7 mouse cellular contexts compared by ENCODE assay signal in genomic region chr6:91440474-91441144, GRCm38 (mm10). TPM values are rescaled to one million over a fixed set of nuclear protein-coding genes. Genes with fewer than 3 reads are reported as not detected.
DNase-seq lines count a peak whose midpoint lies in the region; ATAC-seq and TF ChIP-seq lines count a peak whose summit lies in the region.

No protein-coding gene starts in this region.

- H3K4me1 ChIP-seq in embryonic facial prominence, embryonic 10.5 days, result peaks cover 7% of the 10 kb centered on the region
- no peaks in the 10 kb centered on the region for H3K4me1 ChIP-seq in intestine, postnatal 0 days (replicated peaks; ENCODE audit: control insufficient read depth, insufficient read depth, low read length)
- peaks cover 8% of the 10 kb centered on the region for H3K4me1 ChIP-seq in midbrain, embryonic 12.5 days
- H3K4me1 ChIP-seq in small intestine, adult 2 months (ENCODE audit: control insufficient read depth, insufficient read depth, insufficient read length, low read length), result peaks cover 5% of the 10 kb centered on the region; the same call in 1 of the 2 replicates

- no peak for TF ChIP-seq CTCF in intestine, postnatal 0 days (IDR thresholded peaks at IDR 0.05; ENCODE audit: low read depth)
- TF ChIP-seq CTCF in small intestine, adult 2 months (IDR thresholded peaks at IDR 0.05; ENCODE audit: extremely low read depth, insufficient read length, insufficient replicate concordance, low read depth, low read length), result no peak

- peak overlapping the region; percentile 58 for H3K9ac ChIP-seq in intestine, postnatal 0 days (ENCODE audit: low read depth, low read length)
- peak overlapping the region; percentile 77 for H3K9ac ChIP-seq in midbrain, embryonic 12.5 days (replicated peaks)

- no peaks in the 10 kb centered on the region for H3K9me3 ChIP-seq in embryonic facial prominence, embryonic 10.5 days
- H3K9me3 ChIP-seq in intestine, postnatal 0 days (ENCODE audit: control insufficient read depth), result no peaks in the 10 kb centered on the region
- no peaks in the 10 kb centered on the region for H3K9me3 ChIP-seq in midbrain, embryonic 12.5 days

- no peaks in the 10 kb centered on the region for H3K36me3 ChIP-seq in embryonic facial prominence, embryonic 10.5 days (replicated peaks)
- no peaks in the 10 kb centered on the region for H3K36me3 ChIP-seq in intestine, postnatal 0 days (ENCODE audit: control insufficient read depth, insufficient read depth)
- no peaks in the 10 kb centered on the region for H3K36me3 ChIP-seq in midbrain, embryonic 12.5 days
- no peaks in the 10 kb centered on the region for H3K36me3 ChIP-seq in small intestine, adult 2 months (ENCODE audit: control insufficient read depth, insufficient read depth, low read length)

- DNase-seq in adrenal gland, postnatal 10 days, result peak; percentile 97
- DNase-seq in embryonic facial prominence, embryonic 10.5 days (ENCODE audit: low spot score), result peak; percentile 95
- DNase-seq in gonadal fat pad, adult 2 months (ENCODE audit: low read depth), result peak; percentile 44
- DNase-seq in left cerebral cortex, postnatal 4 days, result peak; percentile 96

- ATAC-seq in intestine, postnatal 0 days, result peak; percentile 98
- peak; percentile 94 for ATAC-seq in midbrain, embryonic 12.5 days (ENCODE audit: low FRiP score, low read depth)

- intact Hi-C loops in left cerebral cortex, postnatal 4 days (cut with DNase I), result no loop called here

- H3K27me3 ChIP-seq in embryonic facial prominence, embryonic 10.5 days (replicated peaks; ENCODE audit: low read depth, poor library complexity, severe bottlenecking), result 0 out of 2 replicates have a peak, but pooled peaks cover 5% of the 10 kb centered on the region
- H3K27me3 ChIP-seq in intestine, postnatal 0 days (replicated peaks; ENCODE audit: control insufficient read depth, insufficient read depth, low read length), result peaks cover 9% of the 10 kb centered on the region; the same call in 1 of the 2 replicates
- peaks cover 26% of the 10 kb centered on the region for H3K27me3 ChIP-seq in midbrain, embryonic 12.5 days
- no peaks in the 10 kb centered on the region; the same call in 1 of the 2 replicates for H3K27me3 ChIP-seq in small intestine, adult 2 months (ENCODE audit: control insufficient read depth, insufficient read depth, low read length)

- peak overlapping the region; percentile 68 for H3K4me3 ChIP-seq in embryonic facial prominence, embryonic 10.5 days
- H3K4me3 ChIP-seq in intestine, postnatal 0 days (ENCODE audit: low read depth, low read length), result peak overlapping the region; percentile 62
- peak overlapping the region; percentile 65 for H3K4me3 ChIP-seq in midbrain, embryonic 12.5 days
- H3K4me3 ChIP-seq in small intestine, adult 2 months (ENCODE audit: low read depth, low read length), result peak overlapping the region; percentile 70

- H3K27ac ChIP-seq in embryonic facial prominence, embryonic 10.5 days (replicated peaks), result peak overlapping the region; percentile 84
- peak overlapping the region; percentile 83 for H3K27ac ChIP-seq in intestine, postnatal 0 days (ENCODE audit: low read depth, low read length)
- peak overlapping the region; percentile 27 for H3K27ac ChIP-seq in midbrain, embryonic 12.5 days (replicated peaks)
- H3K27ac ChIP-seq in small intestine, adult 2 months (ENCODE audit: insufficient read depth, low read depth, low read length), result peak overlapping the region; percentile 63; the same call in 1 of the 2 replicates

- 3% methylated on average over 30 of the region's 30 CpGs for WGBS in embryonic facial prominence, embryonic 10.5 days
- WGBS in intestine, postnatal 0 days, result 2% methylated on average over 30 of the region's 30 CpGs
- 2% methylated on average over 30 of the region's 30 CpGs for WGBS in midbrain, embryonic 12.5 days
- WGBS in small intestine, adult 2 months, result 2% methylated on average over 30 of the region's 30 CpGs

- H3K4me2 ChIP-seq in intestine, postnatal 0 days (replicated peaks; ENCODE audit: low read depth), result peak overlapping the region; percentile 76
- H3K4me2 ChIP-seq in midbrain, embryonic 12.5 days (replicated peaks), result peak overlapping the region; percentile 95

- peak; percentile 68; the same call in 1 of the 2 replicates for TF ChIP-seq POLR2A in small intestine, adult 2 months (IDR thresholded peaks at IDR 0.05; ENCODE audit: low read depth, low read length)

RNA-seq across cellular contexts. Expression of gene Wnt7a, which starts 29.4 kb away (rescaled TPM):
- total RNA-seq in adrenal gland, postnatal 10 days (2021), result not detected
- 1.2 and 5.4 TPM in 2 replicates for polyA plus RNA-seq in embryonic facial prominence, embryonic 10.5 days (2016; fragmentation: Nextera tagmentation; extraction: Ambion mirVana)
- not detected in 2 replicates for polyA plus RNA-seq in gonadal fat pad, adult 2 months (2012; rRNA removed)
- polyA plus RNA-seq in intestine, postnatal 0 days (2015; fragmentation: Nextera tagmentation; extraction: Ambion mirVana), result not detected in 2 replicates
- 10 to 100 TPM; 18.1 to 21.7 TPM for total RNA-seq in left cerebral cortex, postnatal 4 days (2021)
- 10.3 and 16.4 TPM in 2 replicates for polyA plus RNA-seq in midbrain, embryonic 12.5 days (2016; fragmentation: Nextera tagmentation; extraction: Ambion mirVana)
- not detected in 2 replicates for polyA plus RNA-seq in small intestine, adult 2 months (2012; rRNA removed)

RNA-seq across cellular contexts. Expression of gene Chchd4, which starts 32.7 kb away (rescaled TPM):
- total RNA-seq in adrenal gland, postnatal 10 days (2021), result 10 to 100 TPM; 15.7 to 16.4 TPM
- 35.3 and 38.2 TPM in 2 replicates for polyA plus RNA-seq in embryonic facial prominence, embryonic 10.5 days (2016; fragmentation: Nextera tagmentation; extraction: Ambion mirVana)
- 5.8 and 6.0 TPM in 2 replicates for polyA plus RNA-seq in gonadal fat pad, adult 2 months (2012; rRNA removed)
- 25.5 and 27.0 TPM in 2 replicates for polyA plus RNA-seq in intestine, postnatal 0 days (2015; fragmentation: Nextera tagmentation; extraction: Ambion mirVana)
- 10 to 100 TPM; 18.8 to 21.5 TPM for total RNA-seq in left cerebral cortex, postnatal 4 days (2021)
- polyA plus RNA-seq in midbrain, embryonic 12.5 days (2016; fragmentation: Nextera tagmentation; extraction: Ambion mirVana), result 22.2 TPM in 2 replicates
- polyA plus RNA-seq in small intestine, adult 2 months (2012; rRNA removed), result 4.3 and 6.2 TPM in 2 replicates

RNA-seq across cellular contexts. Expression of gene Tmem43, which starts 32.9 kb away (rescaled TPM):
- 10 to 100 TPM; 25.6 to 35.3 TPM for total RNA-seq in adrenal gland, postnatal 10 days (2021)
- 62.5 and 66.1 TPM in 2 replicates for polyA plus RNA-seq in embryonic facial prominence, embryonic 10.5 days (2016; fragmentation: Nextera tagmentation; extraction: Ambion mirVana)
- polyA plus RNA-seq in gonadal fat pad, adult 2 months (2012; rRNA removed), result 91.3 and 109 TPM in 2 replicates
- 22.0 and 22.4 TPM in 2 replicates for polyA plus RNA-seq in intestine, postnatal 0 days (2015; fragmentation: Nextera tagmentation; extraction: Ambion mirVana)
- total RNA-seq in left cerebral cortex, postnatal 4 days (2021), result 10 to 100 TPM; 38.5 to 46.8 TPM
- 61.5 and 63.4 TPM in 2 replicates for polyA plus RNA-seq in midbrain, embryonic 12.5 days (2016; fragmentation: Nextera tagmentation; extraction: Ambion mirVana)
- polyA plus RNA-seq in small intestine, adult 2 months (2012; rRNA removed), result 12.6 and 38.8 TPM in 2 replicates

Comparison
In these comparisons a context has a peak if more than half of its experiments do, and no peak if none do; other contexts are left out.
1. Peak in every context shown above with its lines: DNase-seq, ATAC-seq, H3K4me3 ChIP-seq and H3K27ac ChIP-seq.
2. DNase-seq: peak in every context shown above with its lines; median percentile 97 in adrenal gland, postnatal 10 days; 96 in left cerebral cortex, postnatal 4 days; 95 in embryonic facial prominence, embryonic 10.5 days; 44 in gonadal fat pad, adult 2 months.
3. H3K27ac ChIP-seq: peak in every context shown above with its lines; median percentile 84 in embryonic facial prominence, embryonic 10.5 days; 83 in intestine, postnatal 0 days; 63 in small intestine, adult 2 months; 27 in midbrain, embryonic 12.5 days.